Mouse (Mus musculus) liver, postnatal 0 days (tissue): ENCODE data around the gene Plekhn1.

Experiments used
- CTCF ChIP-seq: sonication (generic); IDR thresholded peaks from 2 replicates; pipeline ENCODE4 v1.5.1; 2016; ENCODE audit warnings: antibody characterized with exemption, low read depth
- EP300 ChIP-seq: IDR thresholded peaks from 2 replicates; pipeline ENCODE4 v1.6.1; 2016; ENCODE audit warnings: antibody characterized with exemption, low read depth, mild to moderate bottlenecking

DNA sequence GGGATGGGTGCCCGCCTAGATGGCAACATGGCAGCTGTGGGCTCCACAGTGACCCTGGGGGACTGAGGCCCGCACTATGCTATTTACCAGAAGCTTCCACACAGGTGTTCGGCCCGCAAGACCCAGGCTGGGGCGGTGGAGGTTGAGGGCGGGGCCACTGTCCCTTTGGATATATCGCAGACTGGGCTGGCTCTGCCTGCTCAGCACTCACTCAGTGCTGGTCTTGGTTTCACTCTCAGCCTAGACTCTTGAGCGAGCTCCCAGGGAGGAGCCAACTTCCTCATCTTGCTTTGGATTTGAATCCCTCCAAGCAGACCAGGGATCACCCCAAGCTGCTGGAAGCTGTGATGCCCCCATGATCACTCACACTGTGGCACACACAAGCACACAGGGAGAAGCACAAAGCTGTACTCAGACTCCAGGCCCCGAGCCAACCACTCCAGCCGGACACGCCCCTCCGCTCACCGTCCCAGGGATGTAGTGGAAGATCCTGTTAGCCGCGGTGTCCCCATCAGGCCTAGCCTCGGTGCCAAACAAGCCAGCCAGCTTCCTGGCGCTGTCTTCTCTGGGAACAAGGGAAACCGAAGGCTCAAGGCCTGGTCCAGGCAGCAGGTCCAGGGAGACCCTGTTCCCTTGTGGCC is 6.8 kb downstream of the Plekhn1 start:
- TF ChIP-seq CTCF: no peak
- TF ChIP-seq EP300: no peak
